Mouse (Mus musculus): ENCODE data around the gene Apoc4. TPM values are rescaled to one million over a fixed set of nuclear protein-coding genes. Genes with fewer than 3 reads are reported as not detected.

The Apoc4 gene
- polyA plus RNA-seq, 1 experiment from 2014 or later: 0.34 TPM

Other genes starting within 250 kb of the Apoc4 start
- 7.6 and 8.5 TPM in 2 replicates for gene Mark4, start 222.7 kb downstream of the Apoc4 start, polyA plus RNA-seq (2015; fragmentation: Nextera tagmentation; extraction: Ambion mirVana)
- 0.91 and 1.1 TPM in 2 replicates for gene Exoc3l2, start 218.1 kb downstream of the Apoc4 start, polyA plus RNA-seq (2015; fragmentation: Nextera tagmentation; extraction: Ambion mirVana)
- gene Bloc1s3, start 173.1 kb downstream of the Apoc4 start, polyA plus RNA-seq (2015; fragmentation: Nextera tagmentation; extraction: Ambion mirVana): 1.5 and 1.7 TPM in 2 replicates
- 73.2 and 81.2 TPM in 2 replicates for gene Trappc6a, start 173.1 kb downstream of the Apoc4 start, polyA plus RNA-seq (2015; fragmentation: Nextera tagmentation; extraction: Ambion mirVana)
- not detected in 2 replicates for gene Nkpd1, start 163.6 kb downstream of the Apoc4 start, polyA plus RNA-seq (2015; fragmentation: Nextera tagmentation; extraction: Ambion mirVana)
- gene Ppp1r37, start 118.4 kb downstream of the Apoc4 start, polyA plus RNA-seq (2015; fragmentation: Nextera tagmentation; extraction: Ambion mirVana): 15.8 and 24.0 TPM in 2 replicates
- 0.38 and 0.42 TPM in 2 replicates for gene Zfp296, start 104.2 kb downstream of the Apoc4 start, polyA plus RNA-seq (2015; fragmentation: Nextera tagmentation; extraction: Ambion mirVana)
- 111 and 131 TPM in 2 replicates for gene Gemin7, start 103.9 kb downstream of the Apoc4 start, polyA plus RNA-seq (2015; fragmentation: Nextera tagmentation; extraction: Ambion mirVana)
- gene Clasrp, start 77.0 kb downstream of the Apoc4 start, polyA plus RNA-seq (2015; fragmentation: Nextera tagmentation; extraction: Ambion mirVana): 28.5 and 39.0 TPM in 2 replicates
- 6.1 and 10.0 TPM in 2 replicates for gene Relb, start 52.0 kb downstream of the Apoc4 start, polyA plus RNA-seq (2015; fragmentation: Nextera tagmentation; extraction: Ambion mirVana)
- gene Clptm1, start 16.4 kb downstream of the Apoc4 start, polyA plus RNA-seq (2015; fragmentation: Nextera tagmentation; extraction: Ambion mirVana): 67.3 and 83.2 TPM in 2 replicates
- gene Apoc2, start 3.5 kb downstream of the Apoc4 start, polyA plus RNA-seq (2015; fragmentation: Nextera tagmentation; extraction: Ambion mirVana): 2.0 and 7.9 TPM in 2 replicates
- 0.25 TPM in 1 of 2 replicates, not detected in the other for gene Gm44805, start 56 bp downstream of the Apoc4 start, polyA plus RNA-seq (2015; fragmentation: Nextera tagmentation; extraction: Ambion mirVana)
- gene Apoc1, start 11.2 kb upstream of the Apoc4 start, polyA plus RNA-seq (2015; fragmentation: Nextera tagmentation; extraction: Ambion mirVana): 12.3 and 17.0 TPM in 2 replicates
- 596 and 739 TPM in 2 replicates for gene Apoe, start 17.7 kb upstream of the Apoc4 start, polyA plus RNA-seq (2015; fragmentation: Nextera tagmentation; extraction: Ambion mirVana)
- 142 and 164 TPM in 2 replicates for gene Tomm40, start 34.0 kb upstream of the Apoc4 start, polyA plus RNA-seq (2015; fragmentation: Nextera tagmentation; extraction: Ambion mirVana)
- 66.5 and 81.4 TPM in 2 replicates for gene Nectin2, start 69.0 kb upstream of the Apoc4 start, polyA plus RNA-seq (2015; fragmentation: Nextera tagmentation; extraction: Ambion mirVana)
- 358 and 380 TPM in 2 replicates for gene Bcam, start 89.5 kb upstream of the Apoc4 start, polyA plus RNA-seq (2015; fragmentation: Nextera tagmentation; extraction: Ambion mirVana)
- 0.47 and 2.5 TPM in 2 replicates for gene Cblc, start 115.3 kb upstream of the Apoc4 start, polyA plus RNA-seq (2015; fragmentation: Nextera tagmentation; extraction: Ambion mirVana)
- gene Bcl3, start 141.3 kb upstream of the Apoc4 start, polyA plus RNA-seq (2015; fragmentation: Nextera tagmentation; extraction: Ambion mirVana): 2.0 and 4.7 TPM in 2 replicates
- not detected in 2 replicates for gene Gm19345, start 170.5 kb upstream of the Apoc4 start, polyA plus RNA-seq (2015; fragmentation: Nextera tagmentation; extraction: Ambion mirVana)
- gene Ceacam16, start 179.8 kb upstream of the Apoc4 start, polyA plus RNA-seq (2015; fragmentation: Nextera tagmentation; extraction: Ambion mirVana): not detected in 2 replicates
- not detected in 2 replicates for gene Ceacam19, start 206.5 kb upstream of the Apoc4 start, polyA plus RNA-seq (2015; fragmentation: Nextera tagmentation; extraction: Ambion mirVana)
- 15.2 and 16.1 TPM in 2 replicates for gene Pvr, start 239.7 kb upstream of the Apoc4 start, polyA plus RNA-seq (2015; fragmentation: Nextera tagmentation; extraction: Ambion mirVana)

All from heart, embryonic 15.5 days (tissue).